Mouse (Mus musculus): ENCODE measurements around the gene Lrrc2.

DNA sequence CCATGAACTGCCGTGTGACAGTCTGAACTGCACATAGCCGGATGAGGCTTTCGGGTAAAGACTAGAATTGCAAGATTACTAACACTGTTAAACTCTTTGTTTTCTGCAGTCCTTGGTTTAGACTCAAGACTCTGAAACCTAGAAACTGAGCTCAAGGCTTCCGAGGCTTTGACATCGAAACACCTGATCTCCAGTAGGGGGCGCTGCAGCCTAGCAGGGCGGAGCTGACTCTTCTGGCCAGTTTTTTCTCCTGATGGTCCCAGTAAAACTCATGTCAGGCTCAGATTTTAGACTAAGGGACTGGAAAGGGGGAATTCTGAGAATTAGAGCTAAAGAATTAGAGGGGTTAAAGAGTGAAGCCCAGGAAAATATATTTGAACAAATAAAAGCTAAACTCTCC, 28.6 kb upstream of the Lrrc2 start:
- TF ChIP-seq CTCF (IDR thresholded peaks at IDR 0.05; ENCODE audit: low read depth, low read length) (peak; percentile 97), POLR2A (IDR thresholded peaks at IDR 0.05; ENCODE audit: insufficient read depth, low read length) (no peak)
